ENCODE assay signal across 8 mouse cellular contexts in genomic region chr7:30413596-30413995, GRCm38 (mm10). TPM values are rescaled to one million over a fixed set of nuclear protein-coding genes. Genes with fewer than 3 reads are reported as not detected.
DNase-seq lines count a peak whose midpoint lies in the region; ATAC-seq and TF ChIP-seq lines count a peak whose summit lies in the region.

Tyrobp (plus strand) TSS chr7:30413760.

- no peak within 1 kb of the TSS for H3K27ac ChIP-seq in embryonic facial prominence, embryonic 15.5 days (replicated peaks)
- H3K27ac ChIP-seq in hindbrain, embryonic 16.5 days (ENCODE audit: low read depth, low read length): no peak within 1 kb of the TSS
- H3K27ac ChIP-seq in liver, postnatal 0 days (ENCODE audit: low read depth): peak within 1 kb of the TSS; percentile 89
- H3K27ac ChIP-seq in small intestine, adult 2 months (ENCODE audit: insufficient read depth, low read depth, low read length): peak within 1 kb of the TSS; percentile 82

- peak within 1 kb of the TSS; percentile 36 for H3K4me3 ChIP-seq in lung, adult 2 months (replicated peaks; ENCODE audit: extremely low read depth, low read depth, low read length)
- H3K4me3 ChIP-seq in embryonic facial prominence, embryonic 15.5 days (replicated peaks): no peak within 1 kb of the TSS
- no peak within 1 kb of the TSS for H3K4me3 ChIP-seq in hindbrain, embryonic 16.5 days (ENCODE audit: low read length)
- H3K4me3 ChIP-seq in liver, postnatal 0 days (ENCODE audit: low read depth, low read length): peak within 1 kb of the TSS; percentile 43
- H3K4me3 ChIP-seq in small intestine, adult 2 months (ENCODE audit: low read depth, low read length): peak within 1 kb of the TSS; percentile 57

- no peak for TF ChIP-seq EP300 in liver, postnatal 0 days (IDR thresholded peaks at IDR 0.05; ENCODE audit: low read depth)

- DNase-seq in lung, adult 2 months: no peak
- DNase-seq in lung, postnatal 10 days: no peak
- peak; percentile 37 for DNase-seq in liver, postnatal 0 days
- no peak for DNase-seq in retina, postnatal 1 day
- no peak for DNase-seq in gastrocnemius, postnatal 25 days

- peak; percentile 65; the same call in 1 of the 2 replicates for TF ChIP-seq POLR2A in lung, adult 2 months (IDR thresholded peaks at IDR 0.05; ENCODE audit: borderline replicate concordance, extremely low read depth, low read depth, low read length)
- peak; percentile 32; the same call in 1 of the 2 replicates for TF ChIP-seq POLR2A in small intestine, adult 2 months (IDR thresholded peaks at IDR 0.05; ENCODE audit: low read depth, low read length)

- no peak within 1 kb of the TSS for H3K9ac ChIP-seq in embryonic facial prominence, embryonic 15.5 days
- H3K9ac ChIP-seq in hindbrain, embryonic 16.5 days (ENCODE audit: low read depth, low read length): no peak within 1 kb of the TSS
- peak within 1 kb of the TSS; percentile 58 for H3K9ac ChIP-seq in liver, postnatal 0 days (replicated peaks)

- no peaks in the 10 kb centered on the region for H3K27me3 ChIP-seq in embryonic facial prominence, embryonic 15.5 days
- no peaks in the 10 kb centered on the region for H3K27me3 ChIP-seq in hindbrain, embryonic 16.5 days (replicated peaks; ENCODE audit: control insufficient read depth, insufficient read depth, low read length)
- H3K27me3 ChIP-seq in liver, postnatal 0 days (ENCODE audit: insufficient read depth, low read length): no peaks in the 10 kb centered on the region
- no peaks in the 10 kb centered on the region for H3K27me3 ChIP-seq in small intestine, adult 2 months (ENCODE audit: control insufficient read depth, insufficient read depth, low read length)

- H3K36me3 ChIP-seq in embryonic facial prominence, embryonic 15.5 days: no peaks in the 10 kb centered on the region
- no peaks in the 10 kb centered on the region for H3K36me3 ChIP-seq in hindbrain, embryonic 16.5 days (ENCODE audit: control insufficient read depth, insufficient read depth, low read length)
- H3K36me3 ChIP-seq in liver, postnatal 0 days (replicated peaks; ENCODE audit: insufficient read depth, low read length): no peaks in the 10 kb centered on the region
- no peaks in the 10 kb centered on the region for H3K36me3 ChIP-seq in small intestine, adult 2 months (ENCODE audit: control insufficient read depth, insufficient read depth, low read length)

- ATAC-seq in embryonic facial prominence, embryonic 15.5 days (ENCODE audit: insufficient number of reproducible peaks, low FRiP score, low TSS enrichment, low read depth): no peak
- no peak for ATAC-seq in hindbrain, embryonic 16.5 days
- ATAC-seq in liver, postnatal 0 days: peak; percentile 38

- 45% methylated on average over 5 of the region's 5 CpGs for WGBS in lung, adult 2 months
- WGBS in embryonic facial prominence, embryonic 15.5 days: 63% methylated on average over 5 of the region's 5 CpGs
- 77% methylated on average over 5 of the region's 5 CpGs for WGBS in hindbrain, embryonic 16.5 days
- WGBS in liver, postnatal 0 days (ENCODE audit: insufficient replicate concordance): 29% methylated on average over 5 of the region's 5 CpGs
- 49% methylated on average over 5 of the region's 5 CpGs for WGBS in small intestine, adult 2 months

- no peak for TF ChIP-seq CTCF in lung, adult 2 months (IDR thresholded peaks at IDR 0.05; ENCODE audit: insufficient read depth, low read length)
- TF ChIP-seq CTCF in liver, postnatal 0 days (IDR thresholded peaks at IDR 0.05; ENCODE audit: low read depth): no peak
- TF ChIP-seq CTCF in small intestine, adult 2 months (IDR thresholded peaks at IDR 0.05; ENCODE audit: extremely low read depth, insufficient read length, insufficient replicate concordance, low read depth, low read length): no peak

- H3K9me3 ChIP-seq in embryonic facial prominence, embryonic 15.5 days (replicated peaks): no peaks in the 10 kb centered on the region
- H3K9me3 ChIP-seq in hindbrain, embryonic 16.5 days (ENCODE audit: control insufficient read depth, low read length): no peaks in the 10 kb centered on the region
- H3K9me3 ChIP-seq in liver, postnatal 0 days (ENCODE audit: low read length): no peaks in the 10 kb centered on the region

- no peak within 1 kb of the TSS for H3K4me2 ChIP-seq in embryonic facial prominence, embryonic 15.5 days (replicated peaks)
- no peak within 1 kb of the TSS for H3K4me2 ChIP-seq in hindbrain, embryonic 16.5 days (ENCODE audit: low read length)
- H3K4me2 ChIP-seq in liver, postnatal 0 days (ENCODE audit: low read depth, low read length): peak within 1 kb of the TSS; percentile 51

- no peaks in the 10 kb centered on the region for H3K4me1 ChIP-seq in lung, adult 2 months (ENCODE audit: control insufficient read depth, insufficient read depth, low read length)
- H3K4me1 ChIP-seq in embryonic facial prominence, embryonic 15.5 days: no peaks in the 10 kb centered on the region
- H3K4me1 ChIP-seq in hindbrain, embryonic 16.5 days (ENCODE audit: control insufficient read depth, insufficient read depth, low read depth, low read length): no peaks in the 10 kb centered on the region
- peaks cover 8% of the 10 kb centered on the region; the same call in 1 of the 2 replicates for H3K4me1 ChIP-seq in liver, postnatal 0 days (ENCODE audit: insufficient read depth)
- peaks cover 5% of the 10 kb centered on the region; the same call in 1 of the 2 replicates for H3K4me1 ChIP-seq in small intestine, adult 2 months (ENCODE audit: control insufficient read depth, insufficient read depth, insufficient read length, low read length)

RNA-seq across cellular contexts. Expression of gene Tyrobp, which starts in this region (rescaled TPM):
- polyA plus RNA-seq in lung, adult 2 months (2012; rRNA removed): 328 and 425 TPM in 2 replicates
- polyA plus RNA-seq in embryonic facial prominence, embryonic 15.5 days (2015; fragmentation: Nextera tagmentation; extraction: Ambion mirVana): 95.4 and 103 TPM in 2 replicates
- polyA plus RNA-seq in hindbrain, embryonic 16.5 days (2015; fragmentation: Nextera tagmentation; extraction: Ambion mirVana): 29.7 and 31.5 TPM in 2 replicates
- polyA plus RNA-seq in liver, postnatal 0 days (2015; fragmentation: Nextera tagmentation; extraction: Ambion mirVana): 221 and 231 TPM in 2 replicates
- polyA plus RNA-seq in small intestine, adult 2 months (2012; rRNA removed): 101 and 135 TPM in 2 replicates
- 1 to 10 TPM; 5.8 to 6.5 TPM for total RNA-seq in gastrocnemius, postnatal 25 days (2021)

Comparison
In these comparisons a context has a peak if more than half of its experiments do, and no peak if none do; other contexts are left out.
1. H3K4me3 ChIP-seq: peak in lung, adult 2 months (single experiment), liver, postnatal 0 days (single experiment) and small intestine, adult 2 months (single experiment); none in embryonic facial prominence, embryonic 15.5 days (single experiment) and hindbrain, embryonic 16.5 days (single experiment).
2. H3K27ac ChIP-seq: peak in liver, postnatal 0 days (single experiment) and small intestine, adult 2 months (single experiment); none in embryonic facial prominence, embryonic 15.5 days (single experiment) and hindbrain, embryonic 16.5 days (single experiment).